ENCODE assay signal across 18 mouse cellular contexts in the genomic region with DNA sequence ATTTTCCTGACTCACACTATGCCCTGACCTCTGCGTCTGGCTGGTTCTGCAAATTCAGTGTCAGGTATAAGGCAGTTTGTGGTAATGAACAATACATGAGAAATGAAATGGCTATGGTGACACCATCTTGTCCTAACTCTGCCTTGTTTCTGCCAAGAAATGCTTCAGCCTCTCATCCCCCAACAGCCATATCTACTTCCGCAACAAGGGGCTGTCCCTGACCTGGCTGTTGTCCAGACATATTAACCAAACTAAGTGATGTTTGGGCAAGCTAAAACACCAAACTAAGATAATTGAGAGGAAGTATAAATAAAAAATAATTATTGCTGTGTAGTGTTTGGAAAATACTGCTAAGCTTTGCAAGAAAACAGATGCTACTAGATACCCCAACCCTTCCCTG.
DNase-seq lines count a peak whose midpoint lies in the region; ATAC-seq and TF ChIP-seq lines count a peak whose summit lies in the region.
"Had no signal": no experiment of that assay in that cellular context is flagged by ENCODE, and none has a peak within 500 bp of the region (broad histone marks: within the 10 kb centered on the region; RNA-seq: fewer than 3 reads in every experiment).

No protein-coding gene starts in this region.

- no peak for DNase-seq in hindbrain, embryonic 14.5 days (ENCODE audit: low spot score)
- DNase-seq in MEL (ENCODE audit: low read depth, low spot score) (peak; percentile 86), MEL-GATA-1-ER (ENCODE audit: extremely low read depth, low read depth) (peak; percentile 46)
- no peak for DNase-seq in right cerebral cortex, postnatal 4 days
- DNase-seq: adrenal gland, postnatal 10 days; cerebellum, adult 11 months; cerebellum, adult 8-10 months; cerebellum, postnatal 14 days; gastrocnemius, postnatal 14 days had no signal

- H3K27ac ChIP-seq in hindbrain, embryonic 15.5 days (replicated peaks): peak overlapping the region; percentile 39; the same call in 1 of the 2 replicates
- no peak overlapping the region for H3K27ac ChIP-seq in hindbrain, embryonic 14.5 days
- H3K27ac ChIP-seq in MEL (ENCODE audit: control insufficient read depth, low read depth, low read length): peak overlapping the region; percentile 78
- H3K27ac ChIP-seq: embryonic facial prominence, embryonic 13.5 days; forebrain, embryonic 12.5 days; heart, embryonic 15.5 days; hindbrain, embryonic 10.5 days; intestine, embryonic 15.5 days had no signal

- TF ChIP-seq POLR2A in MEL (IDR thresholded peaks at IDR 0.05; ENCODE audit: control insufficient read depth in 1 of 2, insufficient read depth in 1 of 2, low read depth in 1 of 2, low read length in 2 of 2, poor library complexity in 1 of 2): no peak

- H3K9me3 ChIP-seq in hindbrain, embryonic 15.5 days: no peaks in the 10 kb centered on the region
- no peaks in the 10 kb centered on the region for H3K9me3 ChIP-seq in hindbrain, embryonic 14.5 days (ENCODE audit: control insufficient read depth, low read length)
- H3K9me3 ChIP-seq in MEL (replicated peaks; ENCODE audit: insufficient read depth, low read length): no peaks in the 10 kb centered on the region
- H3K9me3 ChIP-seq: embryonic facial prominence, embryonic 13.5 days; forebrain, embryonic 12.5 days; heart, embryonic 15.5 days; hindbrain, embryonic 10.5 days; intestine, embryonic 15.5 days had no signal

- no peak for TF ChIP-seq CTCF in MEL (IDR thresholded peaks at IDR 0.05 in 2 of 3, conservative IDR thresholded peaks at IDR 0.05 in 1 of 3; ENCODE audit: control insufficient read depth in 1 of 3, insufficient read depth in 1 of 3, low read depth in 2 of 3, low read length in 3 of 3, poor library complexity in 1 of 3, severe bottlenecking in 1 of 3)

- WGBS in hindbrain, embryonic 15.5 days: 91% methylated on average over 2 of the region's 2 CpGs
- 92% methylated on average over 2 of the region's 2 CpGs for whole genome bisulfite sequencing in hindbrain, embryonic 14.5 days

- H3K79me2 ChIP-seq in MEL (ENCODE audit: control insufficient read depth, insufficient read depth, low read length, poor library complexity): no peaks in the 10 kb centered on the region

- no peak overlapping the region for H3K4me2 ChIP-seq in hindbrain, embryonic 15.5 days
- no peak overlapping the region for H3K4me2 ChIP-seq in hindbrain, embryonic 14.5 days (replicated peaks)
- H3K4me2 ChIP-seq: embryonic facial prominence, embryonic 13.5 days; forebrain, embryonic 12.5 days; heart, embryonic 11.5 days; heart, embryonic 15.5 days; intestine, embryonic 15.5 days had no signal

- no peaks in the 10 kb centered on the region for H3K36me3 ChIP-seq in hindbrain, embryonic 15.5 days
- H3K36me3 ChIP-seq in hindbrain, embryonic 14.5 days (replicated peaks; ENCODE audit: control insufficient read depth, insufficient read depth): no peaks in the 10 kb centered on the region
- H3K36me3 ChIP-seq in MEL (ENCODE audit: control insufficient read depth in 1 of 2, insufficient read depth in 2 of 2, low read length in 2 of 2): peaks cover 0 to 25% of the 10 kb centered on the region in 2 experiments; a peak in 2 of 4 replicates
- H3K36me3 ChIP-seq: embryonic facial prominence, embryonic 13.5 days; forebrain, embryonic 12.5 days; heart, embryonic 15.5 days; hindbrain, embryonic 10.5 days; intestine, embryonic 15.5 days had no signal

- TF ChIP-seq RAD21 in MEL (IDR thresholded peaks at IDR 0.05; ENCODE audit: low read depth, low read length): no peak

- ATAC-seq in hindbrain, embryonic 15.5 days (ENCODE audit: low FRiP score, low read depth): no peak
- ATAC-seq in hindbrain, embryonic 14.5 days (ENCODE audit: low FRiP score): no peak
- ATAC-seq in megakaryocyte-erythroid progenitor cell, adult 5-6 weeks (replicated peaks; ENCODE audit: low FRiP score, low TSS enrichment, poor library complexity, severe bottlenecking): peak; percentile 72
- ATAC-seq: forebrain, embryonic 16.5 days; intestine, embryonic 15.5 days had no signal

- no peaks in the 10 kb centered on the region for H3K27me3 ChIP-seq in hindbrain, embryonic 15.5 days
- no peaks in the 10 kb centered on the region for H3K27me3 ChIP-seq in hindbrain, embryonic 14.5 days (ENCODE audit: control insufficient read depth, insufficient read depth, low read length)
- no peaks in the 10 kb centered on the region for H3K27me3 ChIP-seq in MEL (ENCODE audit: control insufficient read depth in 1 of 2, insufficient read depth in 2 of 2, low read length in 2 of 2)
- H3K27me3 ChIP-seq: embryonic facial prominence, embryonic 13.5 days; forebrain, embryonic 12.5 days; heart, embryonic 15.5 days; intestine, embryonic 15.5 days had no signal

- TF ChIP-seq EP300 in MEL (IDR thresholded peaks at IDR 0.05; ENCODE audit: low read depth in 1 of 2, low read length in 2 of 2): peak; percentile 70 to 78

- no peak overlapping the region for H3K9ac ChIP-seq in hindbrain, embryonic 15.5 days
- H3K9ac ChIP-seq in hindbrain, embryonic 14.5 days: no peak overlapping the region
- no peak overlapping the region for H3K9ac ChIP-seq in MEL (ENCODE audit: control insufficient read depth, low read depth, low read length, poor library complexity, severe bottlenecking)
- H3K9ac ChIP-seq: embryonic facial prominence, embryonic 13.5 days; forebrain, embryonic 12.5 days; heart, embryonic 15.5 days; intestine, embryonic 15.5 days had no signal

- H3K4me1 ChIP-seq in hindbrain, embryonic 15.5 days (replicated peaks): peaks cover 13% of the 10 kb centered on the region
- 0 out of 2 replicates have a peak, but pooled peaks cover 4% of the 10 kb centered on the region for H3K4me1 ChIP-seq in hindbrain, embryonic 14.5 days (replicated peaks; ENCODE audit: control insufficient read depth, insufficient read depth, low read length)
- H3K4me1 ChIP-seq in MEL (ENCODE audit: control insufficient read depth in 1 of 2, insufficient read depth in 2 of 2, low read length in 2 of 2): peaks cover 18 to 32% of the 10 kb centered on the region in 2 experiments
- H3K4me1 ChIP-seq: embryonic facial prominence, embryonic 13.5 days; heart, embryonic 15.5 days; hindbrain, embryonic 10.5 days; intestine, embryonic 15.5 days had no signal

- H3K4me3 ChIP-seq in hindbrain, embryonic 15.5 days: no peak overlapping the region
- H3K4me3 ChIP-seq in hindbrain, embryonic 14.5 days (replicated peaks; ENCODE audit: low read length): no peak overlapping the region
- H3K4me3 ChIP-seq in MEL (ENCODE audit: control insufficient read depth in 1 of 2, insufficient read depth in 1 of 2, low read depth in 2 of 2, low read length in 2 of 2): no peak overlapping the region
- H3K4me3 ChIP-seq: embryonic facial prominence, embryonic 13.5 days; forebrain, embryonic 12.5 days; heart, embryonic 15.5 days; hindbrain, embryonic 10.5 days; intestine, embryonic 15.5 days had no signal

TF ChIP-seq in MEL, 35 proteins besides CTCF, POLR2A, EP300 and RAD21:
- TF ChIP-seq TAL1 (IDR thresholded peaks at IDR 0.05; ENCODE audit: low read length): peak; percentile 46
- no peak for TF ChIP-seq MAX (IDR thresholded peaks at IDR 0.05; ENCODE audit: low read length)
- TF ChIP-seq ELF1 (IDR thresholded peaks at IDR 0.05; ENCODE audit: low read depth, low read length): peak; percentile 60; the same call in 1 of the 2 replicates
- TF ChIP-seq TCF12 (IDR thresholded peaks at IDR 0.05; ENCODE audit: low read depth, low read length): peak; percentile 78
- peak; percentile 76 for TF ChIP-seq GATA1 (IDR thresholded peaks at IDR 0.05; ENCODE audit: low read depth, low read length)
- peak; percentile 48; the same call in 1 of the 2 replicates for TF ChIP-seq SIN3A (IDR thresholded peaks at IDR 0.05; ENCODE audit: low read length)
- no peak for TF ChIP-seq USF1 (IDR thresholded peaks at IDR 0.05; ENCODE audit: low read depth, low read length)
- peak; percentile 84; the same call in 1 of the 2 replicates for TF ChIP-seq ETS1 (IDR thresholded peaks at IDR 0.05; ENCODE audit: low read depth, low read length)

Comparison
In these comparisons a context has a peak if more than half of its experiments do, and no peak if none do; other contexts are left out.
1. DNase-seq: peak in MEL (single experiment) and MEL-GATA-1-ER (single experiment); none in hindbrain, embryonic 14.5 days (single experiment) and right cerebral cortex, postnatal 4 days (single experiment).